Mouse (Mus musculus) heart, postnatal 0 days (tissue): ENCODE results near the gene Camk1g.

Source experiments
- CTCF ChIP-seq: IDR thresholded peaks from 2 replicates; pipeline ENCODE4 v1.5.1; 2016; ENCODE audit warnings: antibody characterized with exemption, control low read depth, low read depth
- EP300 ChIP-seq: IDR thresholded peaks from 2 replicates; pipeline ENCODE4 v1.6.1; 2016; ENCODE audit warnings: antibody characterized with exemption, low read depth

DNA sequence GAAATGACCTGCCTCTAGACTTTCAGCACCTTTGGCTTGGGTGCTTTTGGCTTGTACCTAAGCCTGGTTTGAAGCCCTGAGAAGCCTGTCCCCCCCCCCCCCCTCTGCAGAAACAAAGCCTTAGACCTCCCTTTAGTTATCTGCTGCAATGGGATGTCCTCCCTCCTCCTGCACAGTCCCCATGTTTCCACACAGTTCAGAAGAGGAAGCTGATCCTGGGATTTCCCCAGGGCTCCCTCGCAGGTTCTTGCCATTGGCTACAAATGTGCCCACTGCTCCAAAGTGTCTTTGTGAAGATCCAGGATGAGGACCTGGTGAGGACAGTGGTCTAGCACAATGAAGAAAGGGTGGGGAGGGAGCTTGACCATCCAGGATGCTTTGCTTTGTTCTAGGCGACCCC, 67.0 kb downstream of the Camk1g start:
- TF ChIP-seq EP300 (no peak), CTCF (no peak)
